Mouse (Mus musculus) embryonic facial prominence, embryonic 12.5 days (tissue): ENCODE data around the gene Cfap61. TPM values are rescaled to one million over a fixed set of nuclear protein-coding genes. Genes with fewer than 3 reads are reported as not detected.

Source experiments
- ATAC-seq: fragments of 200-750 bp; cut with Nextera tagmentation; 2 replicates; pipeline ENCODE4 v1.8.0; 2017; ENCODE audit not compliant: insufficient number of reproducible peaks, insufficient read depth, low FRiP score, low TSS enrichment
- H3K27ac ChIP-seq: fragments of 300-500 bp; sonication (generic); 2 replicates; pipeline ENCODE4 v1.5.1; 2016; ENCODE audit warnings: mild to moderate bottlenecking
- H3K27me3 ChIP-seq: fragments of 300-500 bp; sonication (generic); 2 replicates; pipeline ENCODE4 v1.6.1; 2016; ENCODE audit warnings: mild to moderate bottlenecking, moderate library complexity
- H3K36me3 ChIP-seq: fragments of 300-500 bp; sonication (generic); 2 replicates; pipeline ENCODE4 v1.6.1; 2016; ENCODE audit warnings: mild to moderate bottlenecking
- H3K4me1 ChIP-seq: fragments of 300-500 bp; sonication (generic); 2 replicates; pipeline ENCODE4 v1.6.1; 2016
- H3K4me2 ChIP-seq: fragments of 300-500 bp; sonication (generic); replicated peaks from 2 replicates; pipeline ENCODE4 v1.6.1; 2016; ENCODE audit warnings: mild to moderate bottlenecking, moderate library complexity
- H3K4me3 ChIP-seq: fragments of 300-500 bp; sonication (generic); 2 replicates; pipeline ENCODE4 v1.5.1; 2016; ENCODE audit warnings: mild to moderate bottlenecking
- H3K9ac ChIP-seq: fragments of 300-500 bp; sonication (generic); 2 replicates; pipeline ENCODE4 v1.6.1; 2016; ENCODE audit warnings: mild to moderate bottlenecking, moderate library complexity
- H3K9me3 ChIP-seq: fragments of 300-500 bp; sonication (generic); 2 replicates; pipeline ENCODE4 v1.6.1; 2016; ENCODE audit warnings: mild to moderate bottlenecking, moderate library complexity
- WGBS: fragments of 180-500 bp; shearing (Covaris S2); methylation state at CpG from one replicate; pipeline ENCODE4 v1.1.7; 2016; 5-methylcytosine and 5-hydroxymethylcytosine counted together
- polyA plus RNA-seq: library from polyadenylated mRNA; unstranded; fragments of >200 nt; fragmentation: Nextera tagmentation; extraction: Ambion mirVana; gene quantifications from 2 replicates; pipeline ENCODE4 v1.2.1, GENCODE M21; 2016

Cfap61 gene
- polyA plus RNA-seq, 1 experiment from 2014 or later = 0.69 TPM

DNA sequence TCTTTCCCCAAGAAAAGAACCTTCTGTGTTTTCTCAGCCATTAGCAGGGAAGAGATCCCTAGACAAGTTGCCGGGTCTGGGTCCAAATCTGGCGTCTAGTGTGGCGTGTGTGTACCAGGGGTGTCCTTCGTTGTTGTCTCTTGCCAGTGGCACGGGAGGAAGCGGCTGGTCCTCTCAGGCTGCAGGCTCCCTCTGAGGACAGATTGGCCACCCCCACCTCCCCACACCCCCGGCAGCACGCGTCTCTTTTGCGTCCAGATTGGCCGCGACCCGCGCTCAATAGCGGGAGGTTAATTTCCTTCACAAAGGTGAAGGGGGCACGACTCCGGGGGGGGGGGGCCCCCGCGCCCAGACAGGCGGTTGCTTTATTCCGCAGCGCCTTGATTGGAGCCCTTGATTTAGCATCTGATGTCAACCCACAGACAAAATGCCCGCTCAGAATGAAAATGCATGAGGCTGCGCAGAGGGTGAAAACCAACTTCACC is 286.0 kb downstream of the Cfap61 start:
- H3K4me3 ChIP-seq = peak overlapping the region; percentile 53
- no peak overlapping the region for H3K9ac ChIP-seq
- peaks cover 89% of the 10 kb centered on the region for H3K27me3 ChIP-seq
- no peak for ATAC-seq
- H3K4me2 ChIP-seq = peak overlapping the region; percentile 96
- H3K36me3 ChIP-seq = no peaks in the 10 kb centered on the region
- 2% methylated on average over 20 of the region's 24 CpGs for WGBS
- no peaks in the 10 kb centered on the region for H3K9me3 ChIP-seq
- no peak overlapping the region for H3K27ac ChIP-seq
- H3K4me1 ChIP-seq = peaks cover 30% of the 10 kb centered on the region

- under 1% methylated on average over 79 of the region's 86 CpGs for WGBS
- H3K27me3 ChIP-seq = peaks cover 89% of the 10 kb centered on the region
Measured at GRCm38 (mm10) chr2:146221076-146221928, 286.7 kb downstream of the Cfap61 start, which contains the start of gene Insm1. TSS of gene Insm1 (plus strand) at chr2:146221921.

DNA sequence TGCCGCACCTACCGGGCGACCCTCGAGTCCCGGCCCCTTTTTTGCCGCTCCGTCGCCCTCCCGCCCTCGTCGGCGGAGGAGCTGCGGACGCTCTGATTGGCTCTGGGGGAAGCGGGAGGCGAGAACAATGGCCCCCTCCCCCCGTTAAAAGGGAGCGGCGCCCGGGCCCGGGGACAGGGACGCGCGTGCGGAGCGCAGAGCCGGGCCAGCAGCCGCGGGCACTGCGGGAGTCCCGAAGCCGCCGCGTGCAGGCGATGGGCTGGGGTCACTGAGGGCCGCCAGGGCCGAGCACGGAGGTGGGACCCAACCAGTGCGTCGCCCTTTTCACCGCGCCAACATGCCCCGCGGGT is 287.3 kb downstream of the Cfap61 start:
- peaks cover 30% of the 10 kb centered on the region for H3K4me1 ChIP-seq
- no peaks in the 10 kb centered on the region for H3K9me3 ChIP-seq
- H3K27me3 ChIP-seq = peaks cover 90% of the 10 kb centered on the region
- no peaks in the 10 kb centered on the region for H3K36me3 ChIP-seq
- H3K9ac ChIP-seq = peak overlapping the region; percentile 52; the same call in 1 of the 2 replicates
- ATAC-seq = peak; percentile 62
- H3K27ac ChIP-seq = no peak overlapping the region
- H3K4me3 ChIP-seq = peak overlapping the region; percentile 53
- peak overlapping the region; percentile 96 for H3K4me2 ChIP-seq
- under 1% methylated on average over 41 of the region's 44 CpGs for WGBS

More at GRCm38 (mm10) chr2:146221076-146221928, 286.7 kb downstream of the Cfap61 start, which contains the start of gene Insm1:
- H3K36me3 ChIP-seq = no peaks in the 10 kb centered on the region
- H3K9me3 ChIP-seq = no peaks in the 10 kb centered on the region
- H3K27ac ChIP-seq = peak within 1 kb of the TSS; percentile 67
- H3K4me3 ChIP-seq = peak within 1 kb of the TSS; percentile 53
- H3K4me1 ChIP-seq = peaks cover 30% of the 10 kb centered on the region
- no peak; the same call in 1 of the 2 replicates for ATAC-seq
- peak within 1 kb of the TSS; percentile 96 for H3K4me2 ChIP-seq
- peak within 1 kb of the TSS; percentile 52 for H3K9ac ChIP-seq

DNA sequence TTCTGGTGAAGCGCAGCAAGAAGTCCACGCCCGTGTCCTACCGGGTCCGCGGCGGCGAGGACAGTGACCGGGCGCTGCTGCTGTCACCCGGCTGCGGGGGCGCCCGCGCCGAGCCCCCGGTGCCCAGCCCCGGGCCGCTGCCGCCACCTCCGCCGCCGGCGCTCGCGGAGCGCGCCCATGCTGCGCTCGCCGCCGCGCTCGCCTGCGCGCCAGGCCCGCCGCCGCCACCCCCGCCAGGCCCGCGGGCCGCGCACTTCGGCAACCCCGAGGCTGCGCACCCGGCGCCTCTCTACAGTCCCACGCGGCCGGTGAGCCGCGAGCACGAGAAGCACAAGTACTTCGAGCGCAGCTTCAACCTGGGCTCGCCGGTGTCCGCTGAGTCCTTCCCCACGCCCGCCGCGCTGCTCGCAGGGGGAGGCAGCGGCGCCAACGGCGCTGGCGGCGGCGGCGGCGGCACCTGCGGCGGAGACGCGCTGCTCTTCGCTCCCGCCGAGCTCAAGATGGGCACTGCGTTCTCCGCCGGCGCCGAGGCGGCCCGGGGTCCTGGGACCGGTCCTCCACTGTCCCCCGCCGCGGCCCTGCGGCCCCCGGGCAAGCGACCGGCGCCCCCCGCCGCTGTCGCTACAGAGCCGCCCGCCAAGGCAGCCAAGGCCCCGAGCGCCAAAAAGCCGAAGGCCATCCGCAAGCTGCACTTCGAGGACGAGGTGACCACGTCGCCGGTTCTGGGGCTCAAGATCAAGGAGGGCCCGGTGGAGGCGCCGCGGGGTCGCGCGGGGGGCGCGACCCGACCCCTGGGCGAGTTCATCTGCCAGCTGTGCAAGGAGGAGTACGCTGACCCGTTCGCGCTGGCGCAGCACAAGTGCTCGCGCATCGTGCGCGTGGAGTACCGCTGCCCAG is 287.9 kb downstream of the Cfap61 start:
- Histone ChIP-seq H3K27ac (peak overlapping the region; percentile 67), H3K4me1 (peaks cover 30% of the 10 kb centered on the region), H3K9me3 (no peaks in the 10 kb centered on the region), H3K27me3 (peaks cover 90% of the 10 kb centered on the region), H3K36me3 (no peaks in the 10 kb centered on the region), H3K4me3 (peak overlapping the region; percentile 53), H3K4me2 (peak overlapping the region; percentile 96), H3K9ac (peak overlapping the region; percentile 52)
- peak; percentile 12 for ATAC-seq
- under 1% methylated on average over 111 of the region's 133 CpGs for WGBS

GRCm38 (mm10) chr2:146223176-146223905 is 288.8 kb downstream of the Cfap61 start:
- under 1% methylated on average over 75 of the region's 75 CpGs for WGBS
- Histone ChIP-seq H3K4me3 (peak overlapping the region; percentile 53), H3K9ac (peak overlapping the region; percentile 52), H3K36me3 (no peaks in the 10 kb centered on the region), H3K9me3 (no peaks in the 10 kb centered on the region), H3K4me1 (peaks cover 24% of the 10 kb centered on the region), H3K4me2 (peak overlapping the region; percentile 96), H3K27me3 (peaks cover 88% of the 10 kb centered on the region), H3K27ac (peak overlapping the region; percentile 67)
- ATAC-seq = no peak

DNA sequence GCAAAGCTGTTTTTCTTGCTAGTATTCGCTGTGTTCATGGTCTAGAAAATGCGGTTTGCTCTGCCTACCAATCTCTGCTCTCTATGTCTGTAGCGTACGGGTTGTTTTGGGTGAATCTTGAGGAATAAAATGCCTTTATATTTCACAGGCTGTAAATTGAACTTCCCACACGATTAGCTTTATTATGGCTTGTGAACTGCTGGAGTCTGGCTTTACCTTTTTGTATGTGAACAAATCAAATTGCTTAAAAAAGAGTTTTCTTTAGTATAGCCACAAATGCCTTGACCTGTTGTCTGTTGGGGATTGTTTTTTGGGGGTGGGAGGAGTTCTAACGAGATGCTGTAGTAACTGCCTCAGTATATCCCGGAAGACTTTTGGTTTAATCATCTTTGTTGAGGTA is 289.6 kb downstream of the Cfap61 start:
- Histone ChIP-seq H3K4me1 (peaks cover 21% of the 10 kb centered on the region), H3K36me3 (no peaks in the 10 kb centered on the region), H3K27ac (no peak overlapping the region), H3K4me3 (peak overlapping the region; percentile 53), H3K27me3 (peaks cover 87% of the 10 kb centered on the region), H3K9me3 (no peaks in the 10 kb centered on the region), H3K9ac (no peak overlapping the region), H3K4me2 (peak overlapping the region; percentile 96)
- ATAC-seq = no peak
- 12% methylated on average over 7 of the region's 7 CpGs for WGBS

- no peak overlapping the region for H3K4me2 ChIP-seq
- no peak overlapping the region for H3K9ac ChIP-seq
- H3K27ac ChIP-seq = no peak overlapping the region
- H3K4me1 ChIP-seq = peaks cover 21% of the 10 kb centered on the region
- no peak for ATAC-seq
- H3K9me3 ChIP-seq = no peaks in the 10 kb centered on the region
- no peaks in the 10 kb centered on the region for H3K36me3 ChIP-seq
- H3K4me3 ChIP-seq = no peak overlapping the region
- H3K27me3 ChIP-seq = peaks cover 78% of the 10 kb centered on the region
- WGBS = 14% methylated on average over 6 of the region's 6 CpGs
Measured at GRCm38 (mm10) chr2:146225818-146226217, 291.2 kb downstream of the Cfap61 start.

- WGBS = 5% methylated on average over 9 of the region's 9 CpGs
- no peak overlapping the region for H3K9ac ChIP-seq
- H3K9me3 ChIP-seq = no peaks in the 10 kb centered on the region
- peaks cover 14% of the 10 kb centered on the region for H3K4me1 ChIP-seq
- ATAC-seq = no peak
- no peaks in the 10 kb centered on the region for H3K36me3 ChIP-seq
- H3K27me3 ChIP-seq = peaks cover 72% of the 10 kb centered on the region
- no peak overlapping the region for H3K4me3 ChIP-seq
- no peak overlapping the region for H3K27ac ChIP-seq
- H3K4me2 ChIP-seq = no peak overlapping the region
Measured at GRCm38 (mm10) chr2:146226484-146226883, 291.9 kb downstream of the Cfap61 start.

GRCm38 (mm10) chr2:146227646-146228045 is 293.1 kb downstream of the Cfap61 start:
- H3K36me3 ChIP-seq = no peaks in the 10 kb centered on the region
- WGBS = 46% methylated on average over 3 of the region's 3 CpGs
- peaks cover 61% of the 10 kb centered on the region for H3K27me3 ChIP-seq
- no peak overlapping the region for H3K4me3 ChIP-seq
- no peak overlapping the region for H3K9ac ChIP-seq
- H3K4me2 ChIP-seq = no peak overlapping the region
- no peak for ATAC-seq
- H3K4me1 ChIP-seq = peaks cover 10% of the 10 kb centered on the region
- H3K9me3 ChIP-seq = no peaks in the 10 kb centered on the region
- no peak overlapping the region for H3K27ac ChIP-seq

DNA sequence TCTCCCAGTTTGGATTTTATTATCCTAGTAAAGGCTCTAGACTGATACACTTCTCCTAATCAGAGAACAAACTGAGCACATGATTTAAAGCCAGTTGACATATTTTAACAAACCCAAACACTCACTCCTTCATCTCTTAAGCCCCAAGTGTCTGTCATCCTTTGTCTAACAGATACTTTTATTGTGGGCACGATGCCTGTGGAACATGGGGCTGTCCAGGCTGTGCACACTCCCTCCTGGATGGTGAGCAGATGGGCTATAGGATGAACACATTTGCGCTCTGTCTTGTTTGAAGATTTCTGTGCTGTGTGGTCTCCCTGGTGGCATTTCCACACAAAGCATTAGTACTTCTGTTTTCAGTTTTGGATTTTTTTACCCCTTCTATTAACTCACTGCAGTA is 293.9 kb downstream of the Cfap61 start:
- Histone ChIP-seq H3K9ac (no peak overlapping the region), H3K27me3 (peaks cover 53% of the 10 kb centered on the region), H3K4me1 (peaks cover 2% of the 10 kb centered on the region; the same call in 1 of the 2 replicates), H3K4me3 (no peak overlapping the region), H3K27ac (no peak overlapping the region), H3K36me3 (no peaks in the 10 kb centered on the region), H3K9me3 (no peaks in the 10 kb centered on the region), H3K4me2 (no peak overlapping the region)
- WGBS = 66% methylated on average over 2 of the region's 2 CpGs
- no peak for ATAC-seq

DNA sequence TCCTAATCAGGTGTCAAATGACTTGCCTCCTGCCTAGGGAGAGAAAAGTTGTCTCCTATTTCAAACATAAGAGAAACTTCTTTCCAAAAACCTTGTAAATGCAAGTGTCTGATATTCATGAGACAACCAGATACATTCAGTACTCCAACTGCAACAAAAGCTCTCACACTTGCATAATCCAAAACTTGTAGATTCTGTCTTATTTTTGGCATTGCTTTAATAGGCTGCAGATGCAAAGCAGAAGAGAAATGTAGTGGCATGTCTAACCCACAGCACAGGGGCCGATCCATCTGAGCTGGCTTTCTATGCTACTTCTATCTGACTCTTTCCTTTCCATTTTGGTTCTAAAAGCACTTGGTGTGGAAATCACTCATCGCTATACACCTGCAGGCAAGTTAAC is 296.9 kb downstream of the Cfap61 start:
- ATAC-seq = no peak
- 91% methylated on average over 2 of the region's 2 CpGs for WGBS
- Histone ChIP-seq H3K4me1 (no peaks in the 10 kb centered on the region), H3K27me3 (peaks cover 24% of the 10 kb centered on the region), H3K36me3 (no peaks in the 10 kb centered on the region), H3K4me3 (no peak overlapping the region), H3K4me2 (no peak overlapping the region), H3K9me3 (no peaks in the 10 kb centered on the region), H3K9ac (no peak overlapping the region), H3K27ac (no peak overlapping the region)
